Mouse (Mus musculus): ENCODE measurements around the gene Pik3ap1. TPM values are rescaled to one million over a fixed set of nuclear protein-coding genes. Genes with fewer than 3 reads are reported as not detected.

Gene Pik3ap1
- total and polyA plus RNA-seq, 3 experiments = 0.12 to 0.40 TPM; not detected in 1

DNA sequence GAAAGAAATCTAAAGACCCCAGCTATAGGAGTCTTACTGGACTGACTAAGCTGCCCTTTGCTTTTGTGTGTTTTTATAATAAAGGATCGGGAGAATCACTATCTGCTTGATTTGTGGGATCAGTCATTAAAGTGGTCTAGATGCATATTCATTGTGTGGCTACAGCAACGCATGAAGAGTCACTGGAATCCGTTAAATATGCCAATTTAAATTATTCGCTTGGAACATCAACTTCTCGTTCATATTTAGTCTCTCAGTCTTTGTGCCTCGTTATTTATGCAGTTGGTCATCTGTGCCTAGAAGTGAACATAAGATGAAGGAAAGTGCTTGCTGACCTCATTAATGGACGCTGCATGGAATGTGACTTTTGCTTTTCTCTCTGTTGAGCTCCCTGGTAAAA lies 114.0 kb downstream of the Pik3ap1 start:
- TF ChIP-seq KAT2A (conservative IDR thresholded peaks at IDR 0.05; ENCODE audit: low read depth, low read length) (no peak), ZNF384 (IDR thresholded peaks at IDR 0.05; ENCODE audit: low read depth, low read length) (no peak), NRF1 (IDR thresholded peaks at IDR 0.05; ENCODE audit: insufficient read depth, low read depth, low read length, poor library complexity, severe bottlenecking) (no peak), USF2 (IDR thresholded peaks at IDR 0.05; ENCODE audit: borderline replicate concordance in 1 of 2, insufficient read depth in 1 of 2, low read depth in 1 of 2, low read length in 2 of 2) (no peak), JUND (IDR thresholded peaks at IDR 0.05; ENCODE audit: low read depth, low read length) (no peak), MEF2A (IDR thresholded peaks at IDR 0.05; ENCODE audit: extremely low read depth, insufficient replicate concordance, low read depth, low read length, poor library complexity, severe bottlenecking) (no peak), GATA1 (IDR thresholded peaks at IDR 0.05; ENCODE audit: low read depth, low read length) (no peak), ZC3H11A (IDR thresholded peaks at IDR 0.05; ENCODE audit: low read depth, low read length) (no peak), ZKSCAN1 (IDR thresholded peaks at IDR 0.05; ENCODE audit: low read depth, low read length) (no peak), RCOR1 (IDR thresholded peaks at IDR 0.05; ENCODE audit: low read depth, low read length) (no peak), ETS1 (IDR thresholded peaks at IDR 0.05; ENCODE audit: low read depth, low read length) (no peak), MYC (IDR thresholded peaks at IDR 0.05; ENCODE audit: low read depth, low read length) (no peak), MAFK (IDR thresholded peaks at IDR 0.05; ENCODE audit: borderline replicate concordance, low read depth, low read length) (no peak), POLR2AphosphoS2 (IDR thresholded peaks at IDR 0.05; ENCODE audit: low read length) (no peak), POLR2AphosphoS5 (IDR thresholded peaks at IDR 0.05; ENCODE audit: borderline replicate concordance, low read depth, low read length) (no peak)
- Histone ChIP-seq H3K27ac (ENCODE audit: control insufficient read depth, low read depth, low read length) (no peak overlapping the region), H3K79me2 (ENCODE audit: control insufficient read depth, insufficient read depth, low read length, poor library complexity) (no peaks in the 10 kb centered on the region), H3K27me3 (ENCODE audit: control insufficient read depth in 1 of 2, insufficient read depth in 2 of 2, low read length in 2 of 2) (peaks cover 2 to 3% of the 10 kb centered on the region in 2 experiments; a peak in 2 of 4 replicates), H3K4me1 (ENCODE audit: control insufficient read depth in 1 of 2, insufficient read depth in 2 of 2, low read length in 2 of 2) (no peaks in the 10 kb centered on the region), H3K36me3 (ENCODE audit: control insufficient read depth in 1 of 2, insufficient read depth in 2 of 2, low read length in 2 of 2) (no peaks in the 10 kb centered on the region), H3K9me3 (replicated peaks; ENCODE audit: insufficient read depth, low read length) (no peaks in the 10 kb centered on the region), H3K4me3 (ENCODE audit: control insufficient read depth in 1 of 2, insufficient read depth in 1 of 2, low read depth in 2 of 2, low read length in 2 of 2) (no peak overlapping the region), H3K9ac (ENCODE audit: control insufficient read depth, low read depth, low read length, poor library complexity, severe bottlenecking) (no peak overlapping the region)
- DNase-seq (ENCODE audit: low read depth, low spot score) = no peak

DNA sequence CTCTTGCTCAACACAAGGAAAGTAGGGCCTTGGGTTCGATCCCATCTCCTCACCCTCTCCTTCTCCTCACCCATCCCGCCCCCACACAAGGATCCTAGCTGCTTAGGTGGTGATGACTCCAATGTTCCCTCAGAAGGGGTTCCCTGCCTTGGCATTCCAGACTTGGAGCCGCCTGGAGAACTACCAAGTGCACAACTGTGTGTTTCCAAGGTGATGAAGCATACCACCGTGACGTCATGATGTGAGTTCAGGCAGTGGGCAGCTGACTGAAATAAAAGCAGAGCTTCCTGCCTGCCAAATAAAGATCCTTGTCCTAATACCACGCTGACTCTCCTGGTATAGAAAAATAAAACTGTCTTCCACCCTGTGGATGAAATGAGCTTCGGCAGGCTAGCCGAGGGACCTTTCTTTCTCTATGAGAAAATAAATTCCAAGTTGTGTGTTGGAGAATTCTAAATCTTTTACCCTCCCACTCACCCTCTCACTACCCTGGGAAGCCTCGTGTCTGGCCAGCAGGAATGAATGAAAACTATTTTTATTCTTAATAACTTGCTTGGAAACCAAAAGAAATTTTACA lies 114.7 kb downstream of the Pik3ap1 start:
- no peak for TF ChIP-seq MXI1 (IDR thresholded peaks at IDR 0.05; ENCODE audit: low read depth, low read length)
- no peak for TF ChIP-seq SIN3A (IDR thresholded peaks at IDR 0.05; ENCODE audit: low read length)
- H3K9me3 ChIP-seq (replicated peaks; ENCODE audit: insufficient read depth, low read length) = no peaks in the 10 kb centered on the region
- H3K36me3 ChIP-seq (ENCODE audit: control insufficient read depth in 1 of 2, insufficient read depth in 2 of 2, low read length in 2 of 2) = no peaks in the 10 kb centered on the region
- H3K27ac ChIP-seq (ENCODE audit: control insufficient read depth, low read depth, low read length) = no peak overlapping the region
- no peak for DNase-seq (ENCODE audit: low read depth, low spot score)
- H3K27me3 ChIP-seq (ENCODE audit: control insufficient read depth in 1 of 2, insufficient read depth in 2 of 2, low read length in 2 of 2) = peaks cover 2 to 3% of the 10 kb centered on the region in 2 experiments; a peak in 2 of 4 replicates
- no peak overlapping the region for H3K4me3 ChIP-seq (ENCODE audit: control insufficient read depth in 1 of 2, insufficient read depth in 1 of 2, low read depth in 2 of 2, low read length in 2 of 2)
- H3K4me1 ChIP-seq (ENCODE audit: control insufficient read depth in 1 of 2, insufficient read depth in 2 of 2, low read length in 2 of 2) = no peaks in the 10 kb centered on the region; a peak in 1 of 4 replicates
- no peak overlapping the region for H3K9ac ChIP-seq (ENCODE audit: control insufficient read depth, low read depth, low read length, poor library complexity, severe bottlenecking)
- H3K79me2 ChIP-seq (ENCODE audit: control insufficient read depth, insufficient read depth, low read length, poor library complexity) = no peaks in the 10 kb centered on the region
